Mouse (Mus musculus) forebrain, embryonic 11.5 days (tissue): ENCODE results near the gene Fam81a. TPM values are rescaled to one million over a fixed set of nuclear protein-coding genes. Genes with fewer than 3 reads are reported as not detected.

Experiments
- ATAC-seq: fragments of 200-750 bp; cut with Nextera tagmentation; replicated peaks from 2 replicates; pipeline ENCODE4 v1.8.0; 2017; ENCODE audit warnings: moderate TSS enrichment; ENCODE audit not compliant: low FRiP score
- DNase-seq: peaks from one replicate; pipeline ENCODE4 v3.0.0-alpha.2; 2017; ENCODE audit warnings: low spot score
- H3K27ac ChIP-seq: fragments of 300-500 bp; sonication (generic); 2 replicates; pipeline ENCODE4 v1.5.1; 2014; ENCODE audit warnings: low read depth, low read length
- H3K27me3 ChIP-seq: fragments of 300-500 bp; sonication (generic); 2 replicates; pipeline ENCODE4 v1.6.1; 2014; ENCODE audit warnings: mild to moderate bottlenecking, low read length, mixed read lengths; ENCODE audit not compliant: control insufficient read depth, insufficient read depth
- H3K36me3 ChIP-seq: fragments of 300-500 bp; sonication (generic); 2 replicates; pipeline ENCODE4 v1.6.1; 2014; ENCODE audit warnings: mild to moderate bottlenecking, low read length, moderate library complexity, mixed read lengths; ENCODE audit not compliant: control insufficient read depth, insufficient read depth
- H3K4me1 ChIP-seq: fragments of 300-500 bp; sonication (generic); replicated peaks from 2 replicates; pipeline ENCODE4 v1.6.1; 2014; ENCODE audit warnings: low read length, mixed read lengths; ENCODE audit not compliant: control insufficient read depth, insufficient read depth
- H3K4me2 ChIP-seq: fragments of 300-500 bp; sonication (generic); 2 replicates; pipeline ENCODE4 v1.6.1; 2014; ENCODE audit warnings: low read depth, mild to moderate bottlenecking, low read length, moderate library complexity, mixed read lengths; ENCODE audit not compliant: severe bottlenecking
- H3K4me3 ChIP-seq: fragments of 300-500 bp; sonication (generic); 2 replicates; pipeline ENCODE4 v1.5.1; 2014; ENCODE audit warnings: low read depth, low read length
- H3K9ac ChIP-seq: fragments of 300-500 bp; sonication (generic); 2 replicates; pipeline ENCODE4 v1.6.1; 2014; ENCODE audit warnings: low read length
- H3K9me3 ChIP-seq: fragments of 300-500 bp; sonication (generic); 2 replicates; pipeline ENCODE4 v1.6.1; 2016; ENCODE audit warnings: low read length, mixed read lengths; ENCODE audit not compliant: control insufficient read depth
- WGBS: fragments of 180-500 bp; shearing (Covaris S2); extraction: QIAGEN DNeasy Blood & Tissue Kit; methylation state at CpG from one replicate; pipeline ENCODE4 v1.1.7; 2014; 5-methylcytosine and 5-hydroxymethylcytosine counted together
- polyA plus RNA-seq: library from polyadenylated mRNA; unstranded; fragments of >200 nt; fragmentation: Nextera tagmentation; extraction: Ambion mirVana; gene quantifications from 2 replicates; pipeline ENCODE4 v1.2.1, GENCODE M21; 2014

Gene Fam81a
- polyA plus RNA-seq, 1 experiment from 2014 or later = 3.6 TPM

GRCm38 (mm10) chr9:70135186-70135585 is 7.2 kb downstream of the Fam81a start:
- no peaks in the 10 kb centered on the region for H3K36me3 ChIP-seq
- DNase-seq (no peak), ATAC-seq (no peak)
- H3K27ac ChIP-seq = no peak overlapping the region
- no peak overlapping the region for H3K4me2 ChIP-seq
- 90% methylated on average over 1 of the region's 1 CpGs for WGBS
- no peak overlapping the region for H3K9ac ChIP-seq
- peaks cover 7% of the 10 kb centered on the region for H3K27me3 ChIP-seq
- H3K9me3 ChIP-seq = no peaks in the 10 kb centered on the region
- H3K4me1 ChIP-seq = no peaks in the 10 kb centered on the region; the same call in 1 of the 2 replicates
- no peak overlapping the region for H3K4me3 ChIP-seq

DNA sequence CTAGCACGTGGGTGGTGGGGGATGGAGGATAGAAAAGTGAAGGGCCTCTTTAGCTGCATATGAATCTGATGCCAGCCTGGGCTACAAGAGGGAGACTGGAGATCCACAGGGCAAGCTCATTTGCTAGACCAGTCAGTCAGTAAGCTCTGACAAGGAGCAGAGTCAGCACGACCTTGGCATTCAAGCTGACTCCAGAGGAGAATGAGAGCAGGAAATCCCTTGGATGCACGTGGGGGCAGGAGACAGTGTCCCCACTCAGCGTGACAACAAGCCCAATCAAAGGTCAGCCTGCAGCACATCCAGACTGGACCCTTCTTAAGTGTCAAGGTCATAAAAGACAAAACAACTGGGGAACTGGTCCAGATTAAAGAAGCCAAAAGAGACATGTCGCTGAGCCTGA is 7.6 kb downstream of the Fam81a start:
- Histone ChIP-seq H3K27me3 (peaks cover 6% of the 10 kb centered on the region), H3K4me1 (no peaks in the 10 kb centered on the region; the same call in 1 of the 2 replicates), H3K9ac (no peak overlapping the region), H3K4me3 (no peak overlapping the region), H3K9me3 (no peaks in the 10 kb centered on the region), H3K27ac (no peak overlapping the region), H3K4me2 (no peak overlapping the region), H3K36me3 (no peaks in the 10 kb centered on the region)
- DNase-seq (no peak), ATAC-seq (no peak)
- 78% methylated on average over 5 of the region's 5 CpGs for WGBS

DNA sequence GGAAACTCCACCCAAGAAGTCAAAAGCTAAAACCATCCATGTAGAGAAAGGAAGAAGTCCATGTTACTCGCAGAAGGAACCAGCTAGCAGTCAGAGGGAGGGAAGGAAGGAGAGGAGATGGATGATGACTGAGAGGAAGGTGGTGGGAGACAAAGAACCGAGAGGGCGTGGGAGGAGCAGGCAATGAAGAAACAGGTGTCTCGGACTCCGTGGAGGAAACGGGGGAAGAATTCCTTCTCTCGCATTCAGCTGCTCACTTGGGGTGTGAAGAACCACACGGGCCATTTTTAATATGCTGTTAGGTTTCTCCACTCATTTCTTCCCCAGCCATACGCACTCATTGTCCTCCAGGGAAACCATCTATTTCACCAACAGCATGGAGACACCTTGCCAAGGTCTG is 8.1 kb downstream of the Fam81a start:
- Histone ChIP-seq H3K27ac (no peak overlapping the region), H3K27me3 (peaks cover 3% of the 10 kb centered on the region; the same call in 1 of the 2 replicates), H3K4me2 (no peak overlapping the region), H3K4me3 (no peak overlapping the region), H3K9me3 (no peaks in the 10 kb centered on the region), H3K36me3 (no peaks in the 10 kb centered on the region), H3K4me1 (no peaks in the 10 kb centered on the region; the same call in 1 of the 2 replicates), H3K9ac (no peak overlapping the region)
- WGBS = 87% methylated on average over 9 of the region's 9 CpGs
- ATAC-seq (no peak), DNase-seq (no peak)

DNA sequence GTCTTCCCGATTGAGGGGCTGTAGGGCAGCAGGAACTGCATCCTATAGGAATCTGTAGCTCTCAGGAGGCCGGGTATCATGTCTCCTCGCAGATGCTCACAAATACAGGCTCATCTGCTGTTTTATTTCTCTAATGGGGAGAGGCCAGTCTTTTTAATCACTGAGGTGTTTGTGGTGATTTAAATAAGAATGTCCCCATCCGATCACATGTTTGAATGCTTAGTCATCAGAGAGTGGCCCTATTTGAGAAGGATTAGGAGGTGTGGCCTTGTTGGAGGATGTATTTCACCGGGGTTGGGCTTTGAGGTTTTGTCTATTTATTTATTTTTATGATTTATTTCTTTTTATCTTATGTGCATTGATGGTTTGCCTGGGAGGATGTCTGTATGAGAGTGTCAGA is 11.6 kb downstream of the Fam81a start:
- no peak overlapping the region for H3K4me2 ChIP-seq
- ATAC-seq = no peak
- no peak overlapping the region for H3K27ac ChIP-seq
- no peaks in the 10 kb centered on the region for H3K9me3 ChIP-seq
- WGBS = 90% methylated on average over 5 of the region's 5 CpGs
- H3K4me1 ChIP-seq = no peaks in the 10 kb centered on the region
- H3K27me3 ChIP-seq = no peaks in the 10 kb centered on the region
- no peak overlapping the region for H3K9ac ChIP-seq
- DNase-seq = no peak
- no peaks in the 10 kb centered on the region for H3K36me3 ChIP-seq
- H3K4me3 ChIP-seq = no peak overlapping the region

GRCm38 (mm10) chr9:70111869-70112286 is 30.5 kb downstream of the Fam81a start:
- H3K4me3 ChIP-seq = peak overlapping the region; percentile 17
- peak overlapping the region; percentile 56 for H3K4me2 ChIP-seq
- H3K9ac ChIP-seq = peak overlapping the region; percentile 49; the same call in 1 of the 2 replicates
- H3K9me3 ChIP-seq = no peaks in the 10 kb centered on the region
- 3% methylated on average over 10 of the region's 10 CpGs for WGBS
- 0 out of 2 replicates have a peak, but pooled peaks cover 2% of the 10 kb centered on the region for H3K4me1 ChIP-seq
- DNase-seq = peak; percentile 71
- H3K27ac ChIP-seq = no peak overlapping the region
- ATAC-seq = peak; percentile 53; the same call in 1 of the 2 replicates
- H3K27me3 ChIP-seq = no peaks in the 10 kb centered on the region
- no peaks in the 10 kb centered on the region for H3K36me3 ChIP-seq

- H3K36me3 ChIP-seq = no peaks in the 10 kb centered on the region
- no peak for ATAC-seq
- H3K4me3 ChIP-seq = no peak overlapping the region
- H3K9me3 ChIP-seq = no peaks in the 10 kb centered on the region
- no peak overlapping the region for H3K9ac ChIP-seq
- no peak overlapping the region for H3K4me2 ChIP-seq
- no peaks in the 10 kb centered on the region for H3K27me3 ChIP-seq
- no peak for DNase-seq
- no peak overlapping the region for H3K27ac ChIP-seq
- WGBS = 65% methylated on average over 7 of the region's 7 CpGs
- H3K4me1 ChIP-seq = 0 out of 2 replicates have a peak, but pooled peaks cover 2% of the 10 kb centered on the region
Measured at GRCm38 (mm10) chr9:70110871-70111270, 31.5 kb downstream of the Fam81a start.

- Histone ChIP-seq H3K9ac (no peak overlapping the region), H3K9me3 (no peaks in the 10 kb centered on the region), H3K36me3 (no peaks in the 10 kb centered on the region), H3K27ac (no peak overlapping the region), H3K4me3 (no peak overlapping the region), H3K4me2 (no peak overlapping the region), H3K27me3 (no peaks in the 10 kb centered on the region), H3K4me1 (0 out of 2 replicates have a peak, but pooled peaks cover 2% of the 10 kb centered on the region)
- DNase-seq (peak; percentile 90), ATAC-seq (no peak)
- 6% methylated on average over 3 of the region's 3 CpGs for WGBS
Measured at GRCm38 (mm10) chr9:70109279-70109678, 33.1 kb downstream of the Fam81a start.

DNA sequence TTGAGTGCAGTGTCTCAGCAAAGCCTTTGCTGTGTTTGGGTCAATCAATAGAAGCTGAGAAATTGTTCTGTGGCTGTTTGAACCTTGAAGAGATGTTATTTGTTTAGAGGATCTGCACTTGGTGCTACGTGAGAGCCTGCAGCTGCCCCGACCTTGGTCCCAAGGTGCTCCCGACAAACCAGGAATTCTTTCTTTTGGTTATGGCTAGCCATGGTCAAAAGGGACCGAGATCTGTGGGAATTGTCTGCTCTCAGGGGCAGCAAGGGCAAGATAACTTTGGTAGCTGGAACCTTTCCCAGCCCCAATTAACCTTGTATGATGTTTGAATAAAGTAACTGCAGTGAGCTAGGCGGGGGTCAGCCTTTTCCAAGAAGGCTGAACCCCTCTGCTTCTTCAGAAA is 34.2 kb downstream of the Fam81a start:
- Histone ChIP-seq H3K27me3 (no peaks in the 10 kb centered on the region), H3K9ac (no peak overlapping the region), H3K4me2 (no peak overlapping the region), H3K4me3 (no peak overlapping the region), H3K36me3 (no peaks in the 10 kb centered on the region), H3K9me3 (no peaks in the 10 kb centered on the region), H3K4me1 (0 out of 2 replicates have a peak, but pooled peaks cover 2% of the 10 kb centered on the region), H3K27ac (no peak overlapping the region)
- WGBS = 75% methylated on average over 5 of the region's 5 CpGs
- ATAC-seq (no peak), DNase-seq (no peak)

- WGBS = 85% methylated on average over 5 of the region's 5 CpGs
- Histone ChIP-seq H3K9me3 (no peaks in the 10 kb centered on the region), H3K9ac (no peak overlapping the region), H3K27me3 (no peaks in the 10 kb centered on the region), H3K27ac (no peak overlapping the region), H3K4me2 (no peak overlapping the region), H3K36me3 (no peaks in the 10 kb centered on the region), H3K4me3 (no peak overlapping the region), H3K4me1 (no peaks in the 10 kb centered on the region)
- DNase-seq (no peak), ATAC-seq (no peak)
Measured at GRCm38 (mm10) chr9:70105573-70105972, 36.8 kb downstream of the Fam81a start.
